Mouse (Mus musculus): ENCODE results near the gene Sipa1l2.

DNA sequence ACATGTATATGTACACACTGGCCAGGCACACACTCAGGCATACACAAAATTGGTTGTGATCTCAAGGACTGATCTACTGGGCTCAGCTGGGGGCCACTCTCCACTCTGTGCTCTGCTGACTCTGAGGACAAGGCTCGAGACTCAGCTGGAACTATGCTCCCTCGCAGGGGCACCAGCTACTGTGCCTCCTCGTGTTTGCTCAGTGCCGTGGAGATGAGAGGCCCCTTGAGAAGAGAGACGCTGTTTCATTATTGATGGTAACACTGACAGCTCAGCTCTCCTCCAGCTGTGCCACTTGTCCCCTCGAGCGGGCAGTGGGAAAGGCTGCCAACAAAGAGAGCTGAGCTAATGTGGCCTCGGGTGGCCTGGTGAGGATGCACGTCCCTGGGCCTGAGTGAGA is 161.9 kb downstream of the Sipa1l2 start:
- TF ChIP-seq GATA1 (IDR thresholded peaks at IDR 0.05; ENCODE audit: low read length) (no peak), TAL1 (IDR thresholded peaks at IDR 0.05; ENCODE audit: low read length) (no peak)
